Mouse (Mus musculus): ENCODE measurements around the gene Chodl. TPM values are rescaled to one million over a fixed set of nuclear protein-coding genes. Genes with fewer than 3 reads are reported as not detected.

Chodl gene
- polyA plus RNA-seq (2012; rRNA removed; ENCODE audit: low replicate concordance), result 0.07 and 7.8 TPM in 2 replicates

GRCm38 (mm10) chr16:78930382-78931286 is at the start of gene Chodl:
Gene Chodl (plus strand): TSS chr16:78930948.

Other genes starting within 250 kb of the Chodl start
- not detected in 2 replicates for gene Tmprss15, start 160.1 kb downstream of the Chodl start, polyA plus RNA-seq (2012; rRNA removed; ENCODE audit: low replicate concordance)